Mouse (Mus musculus) spleen, postnatal 4 days (tissue): Measurements from ENCODE around the gene Camta1.

Source experiments
- DNase-seq, 2 experiments: peaks; one replicate each; pipeline ENCODE4 v3.0.0; 2022; ENCODE audit warnings: low spot score in 2 of 2

Gene Camta1

GRCm38 (mm10) chr4:151449981-151450380 is 411.7 kb downstream of the Camta1 start:
- DNase-seq: no peak

DNA sequence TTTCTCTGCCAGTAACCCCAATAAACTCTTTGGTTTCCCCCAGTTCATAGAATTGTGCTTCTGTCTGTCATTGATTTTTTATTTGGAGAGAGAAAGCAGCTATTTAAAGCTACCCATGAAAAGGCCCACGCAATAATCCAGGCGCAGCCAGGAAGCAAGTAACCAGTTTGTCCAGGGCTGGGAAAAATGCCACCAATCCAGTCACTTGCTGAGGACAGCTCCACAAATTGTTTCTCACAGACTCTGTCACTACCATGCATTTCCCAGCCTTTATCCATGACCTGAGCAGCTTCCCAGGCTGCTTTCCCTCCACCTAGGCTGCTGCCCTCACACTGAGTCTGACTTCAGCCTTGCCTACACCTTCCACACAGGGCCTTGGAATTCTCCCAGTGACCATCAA is 413.3 kb downstream of the Camta1 start:
- no peak for DNase-seq

DNA sequence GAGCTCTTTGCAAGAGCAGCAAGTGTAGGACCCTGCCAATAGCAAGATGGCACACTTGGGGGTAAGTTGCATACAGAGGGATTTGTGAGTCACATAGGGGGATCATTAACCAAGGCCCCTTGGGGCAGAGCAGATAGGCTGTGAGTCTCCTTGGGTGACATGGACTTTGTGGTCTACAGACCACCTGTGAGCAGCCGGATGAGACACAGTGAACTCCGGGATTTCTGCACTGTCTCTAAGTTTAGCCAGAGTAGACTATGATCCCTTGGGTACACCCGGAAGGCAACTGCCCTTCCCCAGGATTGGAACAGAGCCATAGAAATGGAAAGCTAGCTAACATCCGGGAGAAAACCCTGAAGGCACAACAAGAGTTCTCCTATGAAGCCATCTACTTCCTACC is 417.0 kb downstream of the Camta1 start:
- DNase-seq: no peak

- DNase-seq: no peak
Measured at GRCm38 (mm10) chr4:151438561-151438960, 423.1 kb downstream of the Camta1 start.

- DNase-seq: no peak
Measured at GRCm38 (mm10) chr4:151437859-151438258, 423.8 kb downstream of the Camta1 start.

DNA sequence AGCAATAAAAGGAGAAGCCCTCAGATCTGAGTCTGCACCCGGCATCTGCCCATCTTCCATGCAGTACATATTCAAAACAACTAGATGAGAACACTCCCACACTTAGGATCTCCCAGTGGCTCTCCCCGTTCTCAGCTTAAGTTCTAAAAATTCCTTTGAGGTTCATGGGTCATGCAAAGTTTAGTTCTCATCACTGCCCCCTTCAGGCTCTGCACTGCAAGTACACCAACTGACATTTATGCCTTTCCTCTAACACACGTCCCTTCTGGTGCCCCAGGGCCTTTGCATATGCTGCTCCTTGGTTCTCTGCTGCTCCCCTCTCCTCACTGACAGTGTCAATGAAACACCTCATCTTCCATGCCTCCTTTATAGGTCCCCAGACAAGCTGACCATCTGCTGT is 436.5 kb downstream of the Camta1 start:
- no peak for DNase-seq

DNA sequence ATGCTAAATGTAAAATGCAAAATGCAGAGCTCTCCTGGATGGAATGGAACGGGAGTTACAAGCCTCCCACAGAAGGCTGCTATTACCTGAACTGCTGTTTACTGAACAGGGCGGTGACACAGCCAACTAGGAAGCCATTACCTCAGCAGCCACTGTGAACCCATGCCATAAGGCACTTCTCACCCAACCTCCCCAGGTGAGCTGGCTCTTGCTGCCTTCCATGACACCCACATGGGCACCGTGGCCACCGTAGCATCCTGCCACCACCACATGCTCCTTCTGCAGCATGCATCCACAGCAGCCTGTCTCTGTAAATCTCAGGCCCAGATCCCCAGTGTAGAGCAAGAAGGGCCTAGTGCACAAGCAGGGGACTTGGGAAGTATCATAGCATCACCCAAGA is 438.8 kb downstream of the Camta1 start:
- DNase-seq: no peak

- DNase-seq: no peak
Measured at GRCm38 (mm10) chr4:151422361-151422760, 439.3 kb downstream of the Camta1 start.

DNA sequence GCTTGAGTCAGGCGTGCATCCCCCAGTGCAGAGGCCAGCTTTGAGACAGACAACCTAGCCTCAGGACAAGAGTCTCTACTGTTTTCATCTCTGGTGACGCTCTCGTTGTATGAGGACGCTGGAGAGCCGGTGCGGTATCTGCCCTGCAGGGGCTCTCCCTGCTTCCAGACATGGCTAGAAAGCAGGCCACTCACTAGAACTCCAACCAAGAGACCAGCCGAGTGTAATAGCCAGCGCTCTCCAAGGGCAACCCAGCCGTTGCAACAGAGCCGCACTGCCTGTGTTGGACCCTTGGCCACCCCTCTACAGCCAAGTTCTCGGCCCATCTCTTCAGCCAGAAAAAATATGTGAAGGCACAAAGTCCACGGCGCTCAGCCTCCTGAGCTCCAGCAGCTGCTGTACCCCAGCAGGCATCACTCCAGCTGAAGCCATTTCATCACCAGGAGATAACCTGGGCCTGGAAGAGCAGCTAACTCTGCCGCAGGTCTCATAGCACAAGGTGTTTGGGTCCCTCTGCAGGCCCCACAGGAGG is 443.3 kb downstream of the Camta1 start:
- DNase-seq: no peak

DNA sequence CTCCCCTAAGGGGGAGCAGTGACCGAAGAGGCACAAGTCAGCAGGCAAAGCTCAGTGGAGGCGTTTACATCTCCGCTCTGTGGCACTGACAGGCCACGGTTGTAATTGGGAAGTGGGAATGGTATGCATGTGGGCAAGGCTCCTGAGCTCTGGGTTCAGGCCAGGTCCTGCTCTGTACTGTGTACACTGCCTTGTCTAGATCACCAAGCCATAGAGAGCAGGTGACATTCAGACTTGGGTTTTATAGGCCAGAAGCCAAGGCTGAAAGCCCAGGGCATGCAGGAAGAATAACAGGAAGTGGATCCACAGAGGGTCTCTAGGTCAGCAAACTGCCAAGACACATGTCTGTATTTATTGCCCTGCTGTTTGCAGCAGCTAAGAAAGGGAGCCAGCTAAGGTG is 445.9 kb downstream of the Camta1 start:
- DNase-seq: no peak

GRCm38 (mm10) chr4:151415376-151415775 is 446.3 kb downstream of the Camta1 start:
- no peak for DNase-seq

GRCm38 (mm10) chr4:151414952-151415351 is 446.7 kb downstream of the Camta1 start:
- DNase-seq: no peak

- no peak for DNase-seq
Measured at GRCm38 (mm10) chr4:151411641-151412061, 450.0 kb downstream of the Camta1 start.

DNA sequence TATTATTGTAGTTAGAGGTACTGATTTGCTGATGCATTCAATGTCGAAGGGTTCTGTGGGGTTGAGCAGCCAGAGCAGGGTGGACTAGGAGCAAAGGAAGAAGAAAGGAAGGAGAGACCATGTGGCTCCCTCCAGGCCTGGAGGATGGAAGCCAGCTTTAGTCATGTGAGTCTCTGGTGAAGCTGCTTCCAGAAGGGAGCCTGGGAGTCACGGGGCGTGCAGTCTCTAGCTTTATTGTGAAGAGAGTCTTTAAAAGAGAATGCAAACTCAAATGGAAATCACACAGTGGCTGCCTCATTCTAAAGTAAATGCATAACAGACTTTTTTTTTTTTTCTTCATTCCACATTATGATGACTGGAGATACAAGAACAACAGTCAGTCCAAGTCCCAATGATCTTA is 450.7 kb downstream of the Camta1 start:
- DNase-seq: no peak

GRCm38 (mm10) chr4:151409291-151409690 is 452.4 kb downstream of the Camta1 start:
- DNase-seq: no peak

GRCm38 (mm10) chr4:151408811-151409210 is 452.9 kb downstream of the Camta1 start:
- DNase-seq: no peak

- no peak for DNase-seq
Measured at GRCm38 (mm10) chr4:151408246-151408645, 453.4 kb downstream of the Camta1 start.

DNA sequence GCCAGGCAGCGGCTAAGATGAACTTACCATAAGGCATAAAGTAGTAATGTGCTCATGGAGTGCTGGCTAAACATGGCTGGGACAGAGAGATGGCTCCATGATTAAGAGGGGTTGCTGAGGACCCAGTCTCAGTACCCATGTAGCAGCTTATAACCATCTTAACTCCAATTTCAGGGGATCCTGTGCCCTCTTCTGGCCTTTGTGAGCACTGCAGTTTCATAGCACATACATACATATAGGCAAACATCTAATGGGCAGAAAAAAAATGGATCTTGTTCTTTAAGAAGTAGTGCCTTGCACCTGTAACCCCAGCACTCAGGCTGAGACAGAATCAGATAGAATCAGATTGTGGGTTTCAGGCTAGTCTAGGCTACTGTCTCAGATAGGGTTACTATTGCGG is 454.5 kb downstream of the Camta1 start:
- no peak for DNase-seq

DNA sequence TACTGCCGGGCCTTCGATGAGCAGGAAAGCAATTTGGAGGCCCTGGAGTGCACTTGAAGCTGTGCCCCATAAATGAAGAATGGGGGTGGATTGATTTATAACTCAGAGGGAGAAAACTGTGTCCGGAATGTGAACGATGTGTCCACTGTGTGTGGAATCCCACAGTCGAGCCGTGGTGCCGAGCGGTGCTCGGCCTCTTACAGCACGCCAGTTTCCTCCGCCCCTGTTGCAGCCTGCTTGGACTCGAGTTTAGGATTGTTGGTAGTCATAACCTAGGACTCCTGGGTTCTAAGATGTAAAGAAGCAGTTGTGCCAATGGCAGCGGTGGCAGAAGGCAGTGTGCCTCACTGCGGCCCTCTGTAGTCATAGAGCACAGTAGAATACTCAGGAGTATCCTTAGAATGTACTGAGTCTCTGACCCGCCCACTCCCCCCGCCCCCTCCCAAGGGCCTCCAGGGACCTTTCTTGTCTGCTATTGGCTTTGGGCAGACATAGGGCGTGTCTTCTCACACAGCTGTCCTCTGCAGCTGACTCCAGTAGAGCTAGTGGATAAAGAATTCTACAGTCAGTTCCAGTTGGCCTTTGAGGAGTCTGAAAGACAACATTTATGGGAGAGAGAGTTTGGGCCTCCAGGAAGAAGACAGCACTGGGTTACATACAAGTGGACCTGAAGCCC is 457.0 kb downstream of the Camta1 start:
- no peak for DNase-seq

DNA sequence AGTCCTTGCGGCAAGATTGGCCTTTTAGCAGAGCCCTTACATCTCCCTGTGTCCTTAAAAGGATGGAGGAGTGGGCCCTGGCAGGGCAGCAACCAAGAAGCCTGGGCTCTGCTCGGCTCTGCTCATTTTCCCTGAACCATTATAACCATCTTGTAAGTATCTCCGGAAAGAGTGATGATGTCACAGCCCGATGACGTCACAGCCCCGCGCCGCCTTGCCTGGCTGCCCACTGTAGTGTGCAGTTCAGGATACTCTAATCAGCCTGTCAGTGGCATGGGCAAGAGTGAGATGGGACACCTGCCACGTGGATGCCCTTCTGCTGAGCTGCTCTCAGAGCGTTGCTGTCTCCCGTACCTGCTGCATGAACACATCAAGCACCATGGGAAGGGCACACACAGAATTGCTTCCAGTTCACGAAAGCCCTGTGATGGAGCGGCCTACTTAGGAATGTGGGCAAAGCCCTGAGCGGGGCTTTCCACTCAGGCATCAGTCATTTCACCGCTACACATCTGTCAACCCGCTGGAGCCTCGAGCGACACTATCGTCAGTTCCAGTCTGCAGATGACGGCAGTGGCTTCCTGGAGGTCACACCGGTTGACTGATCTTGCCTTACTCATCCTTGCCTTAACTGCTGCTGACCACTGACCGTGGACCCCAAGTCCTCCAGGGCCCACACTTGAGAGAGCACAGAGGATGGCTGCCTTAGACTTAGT is 459.8 kb downstream of the Camta1 start:
- DNase-seq: no peak

DNA sequence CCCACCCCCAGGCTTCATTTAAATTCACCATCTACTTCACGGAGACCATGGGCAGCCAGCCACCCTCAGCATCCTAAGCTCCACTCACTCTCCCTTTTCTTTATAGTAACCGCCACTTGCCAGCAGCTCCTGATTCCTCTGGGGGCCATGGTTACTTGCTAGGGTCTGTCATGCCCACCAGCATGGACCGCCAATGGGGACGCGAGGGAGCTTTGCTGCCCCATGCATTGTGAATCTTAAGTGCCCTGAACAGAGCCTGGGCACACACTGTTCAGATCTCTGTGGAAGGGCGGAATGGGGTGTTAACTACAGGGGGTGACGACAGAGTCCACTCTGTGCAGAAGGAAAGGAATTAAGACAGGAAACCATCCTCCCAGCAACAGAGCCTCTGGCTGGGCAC is 465.1 kb downstream of the Camta1 start:
- no peak for DNase-seq

DNA sequence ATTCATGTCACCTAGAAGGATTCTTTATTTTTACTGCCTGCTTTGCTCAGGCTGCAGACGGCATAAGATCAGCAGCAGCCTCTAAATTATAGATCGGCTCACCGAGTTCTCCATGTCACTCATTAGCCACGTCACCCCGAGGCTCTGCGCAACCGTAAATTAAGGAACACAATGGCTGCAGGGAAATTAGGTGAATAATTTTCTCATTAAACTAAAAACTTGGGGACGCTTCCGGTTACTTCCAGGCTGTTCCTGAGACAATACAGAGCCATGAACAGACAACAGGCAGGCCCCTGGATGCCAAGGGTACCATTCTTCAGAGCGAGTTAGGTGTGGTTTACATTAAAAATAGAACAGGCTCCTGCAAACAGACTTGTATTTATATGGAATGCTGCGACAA is 472.3 kb downstream of the Camta1 start:
- DNase-seq: no peak

DNA sequence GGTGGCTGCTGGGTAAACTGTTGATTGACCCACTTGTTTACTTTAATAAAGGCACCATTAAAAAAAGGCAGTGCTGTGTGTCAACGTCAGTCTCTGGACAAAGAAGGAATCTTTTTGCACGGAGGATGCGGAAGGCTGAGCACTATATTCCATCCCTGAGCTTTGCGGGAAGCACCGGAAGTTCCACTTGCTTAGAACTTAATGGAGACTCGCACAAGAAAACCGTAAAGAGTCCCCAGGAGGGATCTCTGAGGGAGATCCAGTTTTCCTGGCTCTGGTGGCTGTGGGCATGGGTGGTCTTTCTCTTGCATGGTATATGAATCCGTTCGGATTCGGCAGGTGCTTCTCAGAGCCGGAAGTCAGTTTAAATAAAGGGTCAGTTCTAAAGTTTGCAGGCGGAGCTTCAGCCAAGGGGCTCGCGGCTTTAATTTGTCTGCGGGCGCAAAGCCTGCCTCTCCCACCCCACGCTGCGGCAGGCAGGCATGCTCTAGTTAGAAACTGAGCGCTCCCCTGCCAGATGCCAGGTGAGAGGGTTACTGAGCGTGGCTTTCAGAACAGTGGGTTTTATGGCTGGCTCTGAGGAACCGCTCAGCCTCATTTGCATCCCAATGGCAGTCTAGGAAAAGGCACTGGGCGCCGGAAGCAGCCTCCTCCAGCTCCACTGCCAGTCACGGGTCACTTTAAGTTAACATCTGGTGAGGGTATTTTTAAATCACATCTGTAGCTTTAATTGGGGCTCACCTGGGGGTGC is 474.8 kb downstream of the Camta1 start:
- DNase-seq: no peak
